Mouse (Mus musculus): ENCODE results near the gene Zbtb25.

- TF ChIP-seq CTCF (IDR thresholded peaks at IDR 0.05; ENCODE audit: control insufficient read depth, insufficient read depth, insufficient replicate concordance, low read depth, low read length) (no peak), POLR2A (IDR thresholded peaks at IDR 0.05; ENCODE audit: control insufficient read depth, low read depth, low read length) (no peak)
Measured at GRCm38 (mm10) chr12:76380151-76380550, 10.7 kb upstream of the Zbtb25 start.

Measured in testis, adult 2 months (tissue).